Mouse (Mus musculus): ENCODE results near the gene Cfap126.

Cfap126 gene

DNA sequence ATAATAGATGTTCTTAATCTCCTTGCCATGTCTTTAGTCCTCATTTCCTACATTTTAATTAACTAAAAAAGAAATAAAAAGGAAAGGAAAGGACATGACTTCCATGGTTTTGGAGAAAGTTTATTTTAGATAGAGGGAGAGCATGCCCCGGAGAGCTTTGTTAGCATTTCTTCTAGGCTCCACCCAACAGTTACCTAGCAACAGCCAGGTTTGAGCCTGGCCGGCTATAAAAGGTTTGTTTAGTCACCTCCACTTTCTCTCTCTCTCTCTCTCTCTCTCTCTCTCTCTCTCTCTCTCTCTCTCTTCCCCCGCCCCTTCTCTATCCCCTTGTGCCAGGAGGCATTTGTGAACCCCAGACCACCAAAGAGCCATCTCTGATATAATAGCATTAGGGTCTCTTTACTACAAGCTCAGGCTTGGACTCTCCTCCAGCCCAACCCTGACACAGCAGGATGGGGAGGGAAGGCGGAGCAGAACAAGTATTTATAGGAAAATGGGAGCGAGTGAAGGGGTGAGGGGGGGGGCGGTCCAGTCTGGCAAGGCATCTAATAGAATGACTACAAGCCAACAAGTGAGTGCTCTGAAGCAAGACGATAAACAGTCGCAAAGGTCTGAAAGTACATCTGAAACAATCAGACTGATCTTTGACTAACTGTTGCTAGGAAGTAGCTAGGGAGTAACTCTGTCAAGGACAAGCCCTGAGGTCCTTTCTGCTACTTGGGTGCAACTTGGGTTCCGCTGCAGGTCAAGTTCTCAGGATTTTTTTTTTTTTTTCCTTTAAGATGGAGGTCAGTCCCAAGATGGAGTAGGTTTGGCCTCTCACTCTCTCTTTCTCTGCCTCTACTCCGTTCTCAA lies 17.4 kb upstream of the Cfap126 start:
- DNase-seq = no peak

DNA sequence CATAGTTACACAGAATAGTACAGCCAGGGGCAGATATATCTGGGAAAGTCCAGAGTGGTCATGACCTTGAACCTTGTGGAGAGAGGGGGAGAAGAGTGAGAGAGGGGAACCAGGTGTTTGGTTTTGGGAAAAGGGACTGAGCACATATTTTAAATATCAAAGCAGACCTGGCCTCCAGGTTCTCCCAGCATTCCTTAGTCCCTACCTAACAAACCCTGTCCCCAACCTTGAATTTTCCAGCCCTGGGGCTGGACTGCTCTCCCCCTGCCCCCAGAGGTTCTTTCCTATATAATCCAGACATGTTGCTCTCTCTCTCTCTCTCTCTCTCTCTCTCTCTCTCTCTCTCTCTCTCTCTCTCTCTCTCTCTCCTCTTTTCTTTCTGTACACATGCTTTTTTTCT lies 16.6 kb upstream of the Cfap126 start:
- no peak for DNase-seq

GRCm38 (mm10) chr1:171097612-171098011 lies 16.1 kb upstream of the Cfap126 start:
- no peak for DNase-seq

DNA sequence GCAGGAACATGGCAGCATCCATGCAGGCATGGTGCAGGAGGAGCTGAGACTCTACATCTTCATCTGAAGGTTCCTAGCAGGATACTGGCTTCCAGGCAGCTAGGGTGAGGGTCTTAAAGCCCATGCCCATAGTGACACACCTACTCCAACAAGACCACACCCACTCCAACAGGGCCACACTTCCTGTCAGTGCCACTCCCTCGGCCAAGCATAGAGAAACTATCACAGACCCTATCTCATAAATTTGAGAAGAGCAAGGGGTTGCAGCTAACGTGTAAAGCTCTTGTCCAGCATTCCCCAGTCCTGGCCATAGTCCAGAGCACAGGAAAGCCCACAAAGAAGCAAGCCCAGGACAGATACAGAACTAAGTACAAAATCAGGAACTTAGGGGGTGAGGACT lies 12.7 kb upstream of the Cfap126 start:
- DNase-seq = no peak

DNA sequence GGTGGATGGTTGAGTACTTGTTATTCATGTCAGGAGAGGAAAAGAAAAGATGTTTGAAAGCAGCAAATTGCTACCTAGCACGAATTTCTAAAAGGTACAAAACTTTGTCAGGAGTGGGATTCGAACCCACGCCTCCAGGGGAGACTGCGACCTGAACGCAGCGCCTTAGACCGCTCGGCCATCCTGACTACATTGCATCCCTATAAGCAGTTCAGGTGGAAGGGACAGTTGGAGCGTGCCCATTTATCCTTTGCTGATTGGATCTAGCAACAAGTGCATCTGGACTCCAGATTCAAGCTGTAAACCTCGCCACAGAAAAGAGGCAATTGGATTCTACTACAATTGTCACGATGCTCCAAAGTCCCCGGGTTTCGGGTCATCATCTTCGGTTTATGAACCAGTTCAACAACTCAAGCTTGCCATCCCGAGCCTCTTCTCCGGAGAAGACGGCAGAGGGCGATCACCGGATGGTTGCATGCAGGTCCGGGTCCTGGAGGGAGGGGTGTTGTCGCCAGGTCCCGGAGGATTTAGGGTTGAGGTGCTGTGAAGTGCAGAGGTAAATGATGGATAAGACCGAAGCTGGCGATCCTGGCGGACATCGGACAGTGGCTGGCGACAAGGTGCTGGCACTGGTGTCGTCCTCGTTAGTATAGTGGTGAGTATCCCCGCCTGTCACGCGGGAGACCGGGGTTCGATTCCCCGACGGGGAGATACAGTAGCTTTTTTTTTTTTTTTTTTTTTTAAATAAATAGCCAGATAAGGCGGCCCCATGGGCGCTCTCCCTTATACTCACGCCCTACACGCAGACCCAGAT lies 11.8 kb upstream of the Cfap126 start:
- DNase-seq = peak; percentile 84

DNA sequence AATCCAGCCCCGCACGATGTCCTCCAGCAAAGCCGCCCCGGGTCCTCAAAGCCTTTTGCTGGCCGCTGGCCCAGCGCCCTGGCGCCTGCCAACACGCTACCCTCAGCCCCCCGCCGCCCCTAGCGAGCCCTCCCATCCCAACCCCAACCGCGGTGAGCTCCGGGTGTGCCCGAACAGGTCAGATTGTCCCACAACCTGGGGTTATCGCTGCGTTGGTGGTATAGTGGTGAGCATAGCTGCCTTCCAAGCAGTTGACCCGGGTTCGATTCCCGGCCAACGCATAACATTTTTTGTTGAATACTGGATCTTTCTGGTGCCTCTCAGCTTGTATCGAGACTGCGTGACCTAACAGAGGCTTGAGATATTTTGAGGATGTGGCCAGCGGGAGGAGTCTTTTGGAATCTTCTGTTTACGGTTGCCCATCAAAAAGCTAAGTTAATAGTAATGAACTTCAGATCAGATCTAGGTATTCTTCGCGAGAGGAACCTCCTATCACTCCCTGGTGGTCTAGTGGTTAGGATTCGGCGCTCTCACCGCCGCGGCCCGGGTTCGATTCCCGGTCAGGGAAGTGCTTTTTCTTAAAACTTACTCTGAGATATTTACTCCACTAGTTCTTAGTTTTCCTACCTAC lies 11.1 kb upstream of the Cfap126 start:
- DNase-seq = peak; percentile 89

DNA sequence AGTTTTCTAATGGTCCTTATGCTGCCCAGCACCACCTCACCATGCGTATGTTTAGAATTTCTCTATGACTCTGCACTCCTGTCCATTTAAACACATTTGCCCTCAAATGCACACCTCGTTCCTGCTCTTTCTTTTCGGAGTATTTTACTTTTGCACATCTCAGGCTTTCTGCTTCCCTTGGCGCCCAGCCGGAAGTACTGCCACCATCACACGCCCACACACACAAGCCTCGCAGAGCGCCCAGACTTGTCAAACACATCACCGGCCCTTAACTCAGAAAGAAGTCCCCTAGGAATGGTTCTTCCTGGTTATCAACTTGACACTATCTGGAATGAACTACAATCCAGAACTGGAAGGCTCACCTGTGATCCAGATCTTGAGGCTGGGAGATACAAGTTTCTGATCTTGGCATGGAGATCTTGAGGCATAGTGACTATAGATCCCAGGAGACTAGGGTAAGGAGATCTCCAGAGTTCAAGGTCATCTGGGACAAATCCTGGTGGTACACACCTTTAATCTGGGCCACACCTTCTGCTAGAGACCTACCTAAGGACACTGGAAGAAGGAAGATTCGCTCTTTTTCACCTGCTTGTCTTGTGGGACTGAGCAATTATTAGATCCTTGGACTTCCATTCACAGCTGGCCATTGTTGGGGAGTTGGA lies 10.4 kb upstream of the Cfap126 start:
- DNase-seq = no peak

- no peak for DNase-seq
Measured at GRCm38 (mm10) chr1:171105226-171105625, 8.5 kb upstream of the Cfap126 start.

- no peak for DNase-seq
Measured at GRCm38 (mm10) chr1:171109620-171110019, 4.1 kb upstream of the Cfap126 start.

DNA sequence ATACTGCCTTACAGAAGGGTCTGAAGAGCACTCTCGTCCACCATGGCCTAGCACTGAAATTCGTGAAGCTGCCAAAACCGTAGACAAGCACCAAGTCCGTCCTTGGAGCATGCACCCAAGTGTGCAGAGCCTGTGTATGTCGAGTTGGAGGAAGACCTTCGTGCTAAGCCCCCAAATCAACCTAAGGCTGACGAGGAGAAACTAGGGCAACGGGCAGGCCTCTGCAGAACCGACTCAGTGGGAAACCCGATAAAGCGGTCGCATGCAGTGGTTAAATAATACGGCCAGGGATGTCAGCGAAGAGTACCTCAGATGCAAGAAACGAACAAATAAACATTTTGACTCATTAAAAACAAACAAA lies 3.1 kb upstream of the Cfap126 start:
- DNase-seq = no peak

DNA sequence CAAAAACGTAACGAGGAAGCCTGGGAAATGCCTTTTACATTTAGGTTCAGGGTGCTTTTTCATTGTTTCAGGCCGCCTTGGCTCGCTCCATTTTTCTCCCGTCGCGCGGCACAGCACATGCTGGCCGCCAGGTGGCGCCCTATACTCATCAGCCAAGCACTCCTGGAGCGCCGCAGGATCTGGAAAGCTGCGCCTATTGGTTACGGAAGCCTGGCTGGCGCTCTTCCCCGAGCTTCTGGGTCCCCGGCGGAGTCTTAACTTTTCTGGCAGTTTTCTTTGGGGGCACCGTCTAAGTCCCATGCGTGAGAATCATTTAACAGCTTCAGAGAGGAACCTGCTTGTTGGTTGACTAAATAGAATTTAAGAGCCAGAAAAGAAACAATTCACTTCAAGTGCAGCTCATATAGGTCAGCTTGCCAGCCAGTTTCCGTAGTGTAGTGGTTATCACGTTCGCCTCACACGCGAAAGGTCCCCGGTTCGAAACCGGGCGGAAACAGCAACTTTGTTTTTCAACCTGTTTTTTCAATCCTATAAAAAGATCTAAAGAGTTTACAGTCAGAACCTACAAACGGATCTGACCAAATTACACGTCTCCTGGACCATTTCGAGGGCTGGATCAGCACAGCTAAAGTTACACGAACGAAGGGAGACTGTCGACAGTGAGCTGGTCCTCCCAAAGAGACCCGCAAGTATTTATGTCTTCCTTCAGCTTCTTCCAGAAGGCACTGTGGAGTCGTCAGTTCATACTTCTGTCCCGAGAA lies 2.5 kb upstream of the Cfap126 start:
- peak; percentile 93 for DNase-seq

DNA sequence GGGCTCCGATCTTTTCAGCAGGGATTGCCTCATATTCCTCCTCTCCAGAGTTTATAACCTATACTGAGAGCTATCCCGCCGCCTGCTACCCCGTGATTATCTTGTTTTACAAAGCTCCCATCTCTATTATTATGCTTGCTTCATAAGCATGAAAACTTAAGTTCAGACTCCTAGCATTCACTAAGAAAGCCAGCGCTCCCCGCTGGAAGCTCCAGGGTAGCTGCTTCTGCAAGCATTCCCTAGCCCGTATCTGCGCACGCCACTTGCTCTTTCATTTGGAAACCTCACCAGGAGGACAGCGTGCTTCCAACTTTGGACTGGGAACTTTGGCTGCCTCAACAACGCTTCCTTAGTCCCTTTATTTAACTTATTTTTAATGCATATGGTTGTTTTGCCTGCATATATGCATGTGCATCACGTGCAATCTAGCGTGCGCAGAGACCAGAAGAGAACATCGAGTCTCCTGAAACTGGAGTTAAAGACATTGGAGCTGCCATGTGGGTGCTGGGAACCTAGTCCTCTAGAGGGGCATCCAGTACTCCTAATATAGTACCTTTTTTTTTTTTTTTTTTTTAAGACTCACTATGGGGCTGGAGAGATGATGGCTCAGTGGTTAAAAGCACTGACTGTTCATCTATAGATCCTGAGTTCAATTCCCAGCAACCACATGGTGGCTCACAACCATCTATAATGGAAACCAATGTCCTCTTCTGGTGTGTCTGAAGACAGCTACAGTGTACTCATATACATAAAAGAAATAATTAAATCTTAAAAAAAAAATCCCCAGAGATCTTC lies 1.7 kb upstream of the Cfap126 start:
- DNase-seq = peak; percentile 54

DNA sequence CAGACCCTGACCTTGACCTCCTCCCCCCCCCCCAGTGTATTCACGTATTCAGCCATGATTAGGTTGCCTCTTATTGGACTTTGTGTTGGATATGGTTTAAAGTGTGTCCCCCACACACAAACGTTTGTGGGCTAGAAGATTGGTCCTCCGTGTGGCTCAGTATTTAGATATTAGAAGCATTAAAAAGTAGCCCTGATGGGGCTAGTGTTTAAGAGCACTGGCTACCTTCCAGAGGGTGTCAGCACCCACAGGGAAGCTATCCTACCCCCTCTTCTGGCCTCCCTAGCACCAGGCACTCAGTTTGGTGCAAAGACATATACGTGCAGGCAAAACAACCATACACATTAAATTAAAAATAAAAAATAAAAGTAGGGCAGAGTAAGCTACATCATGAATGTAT lies 732 bp upstream of the Cfap126 start:
- no peak for DNase-seq

DNA sequence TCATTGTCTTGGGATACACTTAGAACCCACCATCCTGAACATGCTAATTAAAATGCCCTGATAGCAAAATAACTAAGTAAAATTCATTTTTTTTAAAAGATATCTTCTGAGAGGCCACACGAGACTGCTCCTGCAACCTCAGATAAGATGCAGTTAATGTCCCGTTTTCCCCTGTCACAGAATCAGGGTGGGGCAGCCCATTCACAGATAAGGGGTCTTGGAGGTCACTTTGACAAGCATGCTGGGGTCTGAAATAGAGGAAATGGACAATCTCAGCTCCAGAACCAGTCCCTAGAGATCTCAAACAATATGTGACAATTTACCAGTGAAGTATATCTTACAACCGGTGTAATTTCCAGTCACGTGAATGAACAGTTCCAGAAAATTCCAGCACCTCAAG lies 2.6 kb downstream of the Cfap126 start:
- no peak for DNase-seq

DNA sequence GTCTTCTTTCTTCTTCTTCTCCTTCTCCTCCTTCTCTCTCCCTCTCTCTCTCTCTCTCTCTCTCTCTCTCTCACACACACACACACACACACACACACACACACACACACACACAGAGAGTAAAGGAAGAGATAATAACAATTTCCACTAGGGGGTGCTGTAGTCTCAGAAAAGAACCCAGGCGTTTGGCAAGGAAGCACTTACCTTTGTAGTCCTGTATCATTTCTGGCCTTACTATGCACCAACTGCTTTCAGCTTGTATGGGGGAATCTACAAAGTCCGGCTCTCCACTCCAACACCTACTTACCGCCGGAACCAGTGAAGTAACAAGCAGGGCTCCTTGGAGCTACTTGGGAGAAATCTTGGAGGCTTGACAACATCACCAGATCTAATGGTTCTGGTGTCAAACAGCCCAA lies 4.6 kb downstream of the Cfap126 start:
- peak; percentile 39 for DNase-seq

DNA sequence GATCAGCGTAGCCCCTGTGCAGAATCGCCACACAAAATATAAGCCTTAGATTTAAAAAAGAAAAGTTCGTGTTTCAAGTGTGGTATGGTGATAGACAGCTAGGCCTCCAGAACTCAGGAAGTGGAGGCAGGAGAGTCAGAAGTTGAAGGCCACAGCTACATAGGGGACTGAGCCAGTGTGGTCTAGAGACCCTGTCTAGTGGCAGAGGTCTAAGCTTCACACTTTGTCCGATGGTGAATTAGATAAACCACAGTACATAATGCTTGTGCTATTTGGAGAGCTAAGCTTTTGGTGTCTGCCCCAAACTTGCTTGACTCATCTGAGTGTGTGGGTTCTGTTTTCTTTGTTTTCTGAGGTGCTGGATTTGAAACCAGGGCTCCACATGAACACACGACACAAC lies 5.3 kb downstream of the Cfap126 start:
- no peak for DNase-seq

DNA sequence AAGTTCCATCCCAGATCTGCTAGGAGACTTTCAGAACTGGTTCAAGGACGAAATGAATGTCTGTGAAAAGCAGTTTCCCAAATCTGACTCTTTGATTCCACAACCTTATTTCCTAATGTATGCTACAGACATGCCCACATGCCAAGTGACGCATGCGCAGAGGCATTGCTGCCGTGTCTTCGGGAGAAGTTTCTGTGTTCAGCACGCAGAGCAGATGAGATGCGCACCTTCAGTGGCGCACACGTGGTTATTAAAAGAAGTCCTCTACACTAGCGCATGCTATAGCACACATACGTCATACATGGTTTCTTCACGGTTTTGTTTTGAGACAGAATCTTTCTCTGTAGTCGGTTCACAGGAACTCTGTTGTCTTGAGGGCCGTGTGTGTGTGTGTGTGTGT lies 5.7 kb downstream of the Cfap126 start:
- DNase-seq = no peak

GRCm38 (mm10) chr1:171120893-171121292 lies 7.2 kb downstream of the Cfap126 start:
- no peak for DNase-seq

DNA sequence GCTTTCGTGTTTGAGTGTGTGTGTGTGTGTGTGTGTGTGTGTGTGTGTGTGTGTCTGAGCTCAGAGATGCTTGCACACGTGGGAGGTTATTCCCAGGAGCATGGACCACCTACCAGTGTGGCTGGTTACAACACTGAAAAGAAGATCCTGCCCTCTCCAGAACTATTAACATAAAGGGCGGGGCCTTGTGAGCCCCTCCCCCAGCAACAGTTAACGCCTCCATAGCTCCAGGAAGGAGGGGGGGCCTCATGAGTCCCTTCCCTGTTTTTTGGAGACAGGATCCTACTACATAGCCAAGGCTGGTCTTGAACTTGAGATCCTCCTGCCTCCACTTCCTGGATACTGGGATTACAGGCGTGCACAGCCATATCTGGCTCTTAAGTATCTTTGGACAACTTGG lies 8.1 kb downstream of the Cfap126 start:
- DNase-seq = no peak

DNA sequence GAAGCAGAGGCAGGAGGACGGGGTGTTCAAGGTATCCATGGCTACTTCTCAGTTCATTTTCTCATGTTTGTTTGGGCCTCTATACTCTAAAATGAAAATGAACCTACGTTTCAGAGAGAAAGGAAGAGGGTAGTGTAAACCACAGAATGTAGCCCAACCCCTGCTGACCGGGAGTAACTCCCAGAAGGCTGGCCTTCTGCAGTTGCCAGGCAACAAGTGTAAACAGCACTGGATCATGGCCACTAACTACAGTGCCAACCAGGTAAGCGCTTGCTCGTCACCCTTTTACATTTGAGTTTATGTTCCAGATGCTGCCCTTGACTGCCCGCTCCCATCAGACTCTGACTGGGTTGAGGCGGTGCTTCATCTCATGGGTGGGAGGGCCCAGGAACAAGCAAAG lies 9.2 kb downstream of the Cfap126 start:
- DNase-seq = no peak

DNA sequence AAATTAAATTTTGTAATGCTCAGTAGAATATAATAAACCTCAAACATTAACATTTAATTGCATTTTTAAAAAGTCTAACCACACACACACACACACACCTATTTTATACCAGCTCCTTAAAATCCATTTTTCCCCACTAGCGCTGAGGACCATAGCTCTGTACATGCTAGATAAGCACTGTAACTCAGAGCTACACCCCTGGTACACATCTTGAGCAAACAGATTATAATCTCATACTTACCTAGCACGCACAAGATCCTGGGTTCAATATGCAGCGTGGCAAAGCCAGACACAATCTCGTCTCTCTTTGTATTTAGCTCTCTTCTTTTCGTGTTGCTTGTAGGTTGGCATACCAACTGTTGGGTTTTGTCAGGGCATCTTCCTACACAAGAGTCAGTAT lies 10.7 kb downstream of the Cfap126 start:
- no peak for DNase-seq

GRCm38 (mm10) chr1:171129251-171129650 lies 15.5 kb downstream of the Cfap126 start:
- no peak for DNase-seq

Measured in thymus, postnatal 4 days (tissue).